Mouse (Mus musculus): ENCODE results near the gene Snx29.

GRCm38 (mm10) chr16:11469491-11469890 is 146.8 kb downstream of the Snx29 start:
- TF ChIP-seq MAFK (IDR thresholded peaks at IDR 0.05; ENCODE audit: insufficient read depth, low read depth, low read length) = no peak
- no peak for TF ChIP-seq CHD2 (IDR thresholded peaks at IDR 0.05; ENCODE audit: low read depth, low read length)
- TF ChIP-seq ZC3H11A (IDR thresholded peaks at IDR 0.05; ENCODE audit: borderline replicate concordance, low read depth, low read length) = no peak
- no peak for TF ChIP-seq HCFC1 (IDR thresholded peaks at IDR 0.05; ENCODE audit: borderline replicate concordance, insufficient read depth, low read length)
- no peak for TF ChIP-seq ZNF384 (IDR thresholded peaks at IDR 0.05; ENCODE audit: low read depth, low read length)
